Comparison of ENCODE assay signal across 16 mouse cellular contexts in the genomic region with DNA sequence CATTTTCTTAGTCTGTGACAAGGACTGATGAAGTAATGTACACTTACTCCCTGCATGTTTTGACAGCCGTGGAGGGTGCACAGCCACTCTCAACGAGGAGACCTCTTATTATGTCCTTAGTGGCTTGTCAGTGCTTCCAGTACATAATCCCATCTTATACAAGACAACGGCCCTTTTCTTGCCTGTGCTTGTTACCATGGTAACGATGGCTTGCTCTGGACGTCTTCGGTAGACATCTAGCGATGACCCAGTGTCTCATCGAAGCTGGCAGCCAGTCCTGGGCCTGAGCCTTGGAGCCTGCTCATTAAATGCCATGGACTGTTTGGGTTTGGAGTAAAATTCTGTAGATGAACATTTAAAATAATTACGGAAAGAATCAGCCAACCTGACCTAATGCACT.
DNase-seq lines count a peak whose midpoint lies in the region; ATAC-seq and TF ChIP-seq lines count a peak whose summit lies in the region.
"Had no signal": no experiment of that assay in that cellular context is flagged by ENCODE, and none has a peak within 500 bp of the region (broad histone marks: within the 10 kb centered on the region; RNA-seq: fewer than 3 reads in every experiment).

No protein-coding gene starts in this region.

- 0 out of 2 replicates have a peak overlapping the region, but pooled peaks have one; percentile 36 for H3K27ac ChIP-seq in forebrain, embryonic 12.5 days
- H3K27ac ChIP-seq in forebrain, embryonic 11.5 days (ENCODE audit: low read depth, low read length) = no peak overlapping the region
- peak overlapping the region; percentile 50 for H3K27ac ChIP-seq in hindbrain, embryonic 15.5 days (replicated peaks)
- H3K27ac ChIP-seq in heart, adult 2 months = no peak overlapping the region
- H3K27ac ChIP-seq: neural tube, embryonic 13.5 days; stomach, postnatal 0 days had no signal

- 33% methylated on average over 9 of the region's 9 CpGs for WGBS in forebrain, embryonic 12.5 days
- 50% methylated on average over 9 of the region's 9 CpGs for WGBS in forebrain, embryonic 11.5 days
- 37% methylated on average over 9 of the region's 9 CpGs for WGBS in hindbrain, embryonic 15.5 days
- WGBS in heart, adult 2 months = 81% methylated on average over 9 of the region's 9 CpGs

- H3K27me3 ChIP-seq in forebrain, embryonic 12.5 days = no peaks in the 10 kb centered on the region
- H3K27me3 ChIP-seq in forebrain, embryonic 11.5 days (ENCODE audit: control insufficient read depth, insufficient read depth, low read length) = no peaks in the 10 kb centered on the region
- H3K27me3 ChIP-seq in hindbrain, embryonic 15.5 days = no peaks in the 10 kb centered on the region
- H3K27me3 ChIP-seq in heart, adult 2 months (ENCODE audit: control insufficient read depth, insufficient read depth, low read length) = no peaks in the 10 kb centered on the region
- H3K27me3 ChIP-seq: neural tube, embryonic 13.5 days had no signal

- H3K4me3 ChIP-seq in forebrain, embryonic 12.5 days (replicated peaks) = no peak overlapping the region
- H3K4me3 ChIP-seq in forebrain, embryonic 11.5 days (ENCODE audit: low read depth, low read length) = no peak overlapping the region
- no peak overlapping the region for H3K4me3 ChIP-seq in hindbrain, embryonic 15.5 days
- H3K4me3 ChIP-seq in heart, adult 2 months = no peak overlapping the region
- H3K4me3 ChIP-seq: neural tube, embryonic 13.5 days had no signal

- H3K36me3 ChIP-seq in forebrain, embryonic 12.5 days (replicated peaks) = no peaks in the 10 kb centered on the region
- H3K36me3 ChIP-seq in forebrain, embryonic 11.5 days (ENCODE audit: control insufficient read depth, insufficient read depth, low read length) = no peaks in the 10 kb centered on the region
- H3K36me3 ChIP-seq in hindbrain, embryonic 15.5 days = no peaks in the 10 kb centered on the region
- no peaks in the 10 kb centered on the region for H3K36me3 ChIP-seq in heart, adult 2 months (ENCODE audit: control insufficient read depth, insufficient read depth, low read length)
- H3K36me3 ChIP-seq: neural tube, embryonic 13.5 days had no signal

- no peak for TF ChIP-seq EP300 in heart, adult 2 months (IDR thresholded peaks at IDR 0.05; ENCODE audit: insufficient read depth, low read depth, low read length)

- intact Hi-C loops in heart, adult 2 months (cut with DNase I) = no loop called here

- H3K79me2 ChIP-seq in heart, adult 2 months (replicated peaks; ENCODE audit: control insufficient read depth, insufficient read depth, low read length) = no peaks in the 10 kb centered on the region

- no peak overlapping the region for H3K9ac ChIP-seq in forebrain, embryonic 12.5 days
- H3K9ac ChIP-seq in forebrain, embryonic 11.5 days (ENCODE audit: low read length) = no peak overlapping the region
- no peak overlapping the region for H3K9ac ChIP-seq in hindbrain, embryonic 15.5 days
- no peak overlapping the region for H3K9ac ChIP-seq in heart, adult 2 months (ENCODE audit: low read depth, low read length)
- H3K9ac ChIP-seq: neural tube, embryonic 13.5 days had no signal

- no peak for TF ChIP-seq POLR2A in heart, adult 2 months (IDR thresholded peaks at IDR 0.05; ENCODE audit: insufficient read depth, low read depth, low read length)

- TF ChIP-seq CTCF in heart, adult 2 months (IDR thresholded peaks at IDR 0.05) = no peak

- ATAC-seq in forebrain, embryonic 12.5 days (ENCODE audit: low FRiP score) = peak; percentile 70
- no peak; the same call in 1 of the 2 replicates for ATAC-seq in forebrain, embryonic 11.5 days (replicated peaks; ENCODE audit: low FRiP score)
- ATAC-seq in hindbrain, embryonic 15.5 days (ENCODE audit: low FRiP score, low read depth) = peak; percentile 79
- ATAC-seq in frontal cortex, adult (ENCODE audit: low TSS enrichment) = no peak

- DNase-seq in forebrain, embryonic 11.5 days (ENCODE audit: low spot score) = no peak
- peak; percentile 44 to 59 for DNase-seq in right cerebral cortex, postnatal 10 days (ENCODE audit: low spot score in 2 of 2)
- no peak for DNase-seq in right cerebral cortex, postnatal 36 days (ENCODE audit: low spot score in 2 of 2)
- DNase-seq in telencephalon, adult 2 months (ENCODE audit: low read depth, low spot score) = peak; percentile 28
- no peak for DNase-seq in heart, adult 2 months
- DNase-seq: cerebellum, adult 2 months; heart, adult 18-20 months; kidney, adult 9 months; lung, adult 18-20 months; lung, postnatal 36 days; thymus, postnatal 4 days had no signal

- no peaks in the 10 kb centered on the region for H3K9me3 ChIP-seq in forebrain, embryonic 12.5 days
- H3K9me3 ChIP-seq in forebrain, embryonic 11.5 days (ENCODE audit: control insufficient read depth, low read length) = no peaks in the 10 kb centered on the region
- H3K9me3 ChIP-seq in hindbrain, embryonic 15.5 days = no peaks in the 10 kb centered on the region
- H3K9me3 ChIP-seq: neural tube, embryonic 13.5 days had no signal

- no peak overlapping the region for H3K4me2 ChIP-seq in forebrain, embryonic 12.5 days
- H3K4me2 ChIP-seq in forebrain, embryonic 11.5 days (ENCODE audit: low read depth, low read length, severe bottlenecking) = no peak overlapping the region
- no peak overlapping the region for H3K4me2 ChIP-seq in hindbrain, embryonic 15.5 days
- H3K4me2 ChIP-seq: neural tube, embryonic 13.5 days had no signal

- H3K4me1 ChIP-seq in forebrain, embryonic 12.5 days = peaks cover 10% of the 10 kb centered on the region
- no peaks in the 10 kb centered on the region for H3K4me1 ChIP-seq in forebrain, embryonic 11.5 days (replicated peaks; ENCODE audit: control insufficient read depth, insufficient read depth, low read length)
- H3K4me1 ChIP-seq in hindbrain, embryonic 15.5 days (replicated peaks) = peaks cover 6% of the 10 kb centered on the region
- no peaks in the 10 kb centered on the region; the same call in 1 of the 2 replicates for H3K4me1 ChIP-seq in heart, adult 2 months (ENCODE audit: control insufficient read depth, insufficient read depth, low read length)

Comparison
In these comparisons a context has a peak if more than half of its experiments do, and no peak if none do; other contexts are left out.
1. ATAC-seq: peak in forebrain, embryonic 12.5 days (single experiment) and hindbrain, embryonic 15.5 days (single experiment); none in forebrain, embryonic 11.5 days (single experiment) and frontal cortex, adult (single experiment).
2. H3K27ac ChIP-seq: peak in forebrain, embryonic 12.5 days (single experiment) and hindbrain, embryonic 15.5 days (single experiment); none in forebrain, embryonic 11.5 days (single experiment) and heart, adult 2 months (single experiment).
3. DNase-seq: peak in right cerebral cortex, postnatal 10 days (2 of 2) and telencephalon, adult 2 months (single experiment); none in forebrain, embryonic 11.5 days (single experiment), right cerebral cortex, postnatal 36 days (0 of 2) and heart, adult 2 months (0 of 2).